Mouse (Mus musculus) G1E (cell line): Measurements from ENCODE around the gene Znfx1.

Source experiments
- CTCF ChIP-seq: IDR thresholded peaks from 2 replicates; pipeline ENCODE4 v1.5.1; 2012; ENCODE audit warnings: low read depth, low read length, inconsistent platforms, mixed read lengths
- POLR2AphosphoS5 ChIP-seq: IDR thresholded peaks from 2 replicates; pipeline ENCODE4 v1.6.1; 2012; ENCODE audit warnings: low read depth, low read length, inconsistent platforms; ENCODE audit not compliant: insufficient replicate concordance
- TAL1 ChIP-seq: conservative IDR thresholded peaks from 2 replicates; pipeline ENCODE4 v1.6.1; 2012; ENCODE audit warnings: low read depth, low read length, inconsistent platforms, mixed read lengths

- no peak for TF ChIP-seq CTCF
- TF ChIP-seq POLR2AphosphoS5: no peak
- TF ChIP-seq TAL1: no peak
Observed at GRCm38 (mm10) chr2:167062497-167062911, 311 bp downstream of the Znfx1 start.
